Mouse (Mus musculus) midbrain, embryonic 14.5 days (tissue): Measurements from ENCODE around the gene Tenm3. TPM values are rescaled to one million over a fixed set of nuclear protein-coding genes. Genes with fewer than 3 reads are reported as not detected.
A peak's percentile ranks its signal among the peaks of the same experiment; 100 is the strongest.

Source experiments
- ATAC-seq: fragments of 200-750 bp; cut with Nextera tagmentation; 2 replicates; pipeline ENCODE4 v1.8.0; 2017; ENCODE audit warnings: moderate number of reproducible peaks, moderate library complexity; ENCODE audit not compliant: low FRiP score, low TSS enrichment
- DNase-seq: peaks from one replicate; pipeline ENCODE4 v3.0.0-alpha.2; 2015
- H3K27ac ChIP-seq: fragments of 300-500 bp; sonication (generic); replicated peaks from 2 replicates; pipeline ENCODE4 v1.5.1; 2014; ENCODE audit warnings: mild to moderate bottlenecking, low read depth, low read length, moderate library complexity
- H3K27me3 ChIP-seq: fragments of 300-500 bp; sonication (generic); 2 replicates; pipeline ENCODE4 v1.6.1; 2014; ENCODE audit warnings: low read length, control low read depth, mixed read lengths; ENCODE audit not compliant: control insufficient read depth, insufficient read depth
- H3K36me3 ChIP-seq: fragments of 300-500 bp; sonication (generic); 2 replicates; pipeline ENCODE4 v1.6.1; 2014; ENCODE audit warnings: low read length, control low read depth; ENCODE audit not compliant: control insufficient read depth, insufficient read depth
- H3K4me1 ChIP-seq: fragments of 300-500 bp; sonication (generic); 2 replicates; pipeline ENCODE4 v1.6.1; 2014; ENCODE audit warnings: mild to moderate bottlenecking, antibody characterized with exemption, low read length, control low read depth; ENCODE audit not compliant: control insufficient read depth, insufficient read depth
- H3K4me2 ChIP-seq: fragments of 300-500 bp; sonication (generic); 2 replicates; pipeline ENCODE4 v1.6.1; 2014; ENCODE audit warnings: mild to moderate bottlenecking, low read length, moderate library complexity
- H3K4me3 ChIP-seq: fragments of 300-500 bp; sonication (generic); replicated peaks from 2 replicates; pipeline ENCODE4 v1.5.1; 2014; ENCODE audit warnings: low read depth, low read length
- H3K9ac ChIP-seq: fragments of 300-500 bp; sonication (generic); replicated peaks from 2 replicates; pipeline ENCODE4 v1.6.1; 2014; ENCODE audit warnings: mild to moderate bottlenecking, low read length, moderate library complexity
- H3K9me3 ChIP-seq: fragments of 300-500 bp; sonication (generic); 2 replicates; pipeline ENCODE4 v1.6.1; 2016; ENCODE audit warnings: low read length, control low read depth, mixed read lengths; ENCODE audit not compliant: control insufficient read depth
- WGBS: fragments of 180-500 bp; shearing (Covaris S2); extraction: QIAGEN DNeasy Blood & Tissue Kit; methylation state at CpG from one replicate; pipeline ENCODE4 v1.1.7; 2014; 5-methylcytosine and 5-hydroxymethylcytosine counted together
- polyA plus RNA-seq: library from polyadenylated mRNA; unstranded; fragments of >200 nt; fragmentation: Nextera tagmentation; extraction: Ambion mirVana; gene quantifications from 2 replicates; pipeline ENCODE4 v1.2.1, GENCODE M21; 2014

Tenm3 gene
- 45.2 and 61.6 TPM in 2 replicates for polyA plus RNA-seq

DNA sequence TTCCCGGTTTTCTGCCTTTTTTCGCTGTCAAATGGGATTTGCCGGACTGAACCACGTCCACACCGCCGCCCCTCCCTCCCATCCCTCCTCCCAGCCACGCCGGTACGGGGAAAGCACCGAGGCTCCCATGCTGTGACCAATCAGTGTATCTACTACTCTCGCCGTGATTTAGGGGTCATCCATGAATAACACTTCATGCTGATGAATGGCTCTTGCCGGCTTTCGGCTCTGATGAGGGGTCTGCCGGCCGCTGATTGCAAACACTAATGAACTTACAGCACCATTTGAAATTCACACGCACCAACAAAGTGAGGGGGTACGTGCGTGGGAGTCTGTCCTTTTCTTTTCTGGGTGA is at the start of gene Tenm3:
TSS of gene Tenm3 (minus strand) at position 21 of the 355 bp plus-strand sequence.
- Histone ChIP-seq H3K9ac (peak within 1 kb of the TSS; percentile 77), H3K27me3 (peaks cover 22% of the 10 kb centered on the region; the same call in 1 of the 2 replicates), H3K4me3 (peak within 1 kb of the TSS; percentile 77), H3K27ac (peak within 1 kb of the TSS; percentile 92), H3K4me1 (peaks cover 20% of the 10 kb centered on the region), H3K9me3 (no peaks in the 10 kb centered on the region), H3K36me3 (no peaks in the 10 kb centered on the region), H3K4me2 (peak within 1 kb of the TSS; percentile 93)
- ATAC-seq: peak; percentile 69
- WGBS: under 1% methylated on average over 19 of the region's 19 CpGs
- no peak for DNase-seq

DNA sequence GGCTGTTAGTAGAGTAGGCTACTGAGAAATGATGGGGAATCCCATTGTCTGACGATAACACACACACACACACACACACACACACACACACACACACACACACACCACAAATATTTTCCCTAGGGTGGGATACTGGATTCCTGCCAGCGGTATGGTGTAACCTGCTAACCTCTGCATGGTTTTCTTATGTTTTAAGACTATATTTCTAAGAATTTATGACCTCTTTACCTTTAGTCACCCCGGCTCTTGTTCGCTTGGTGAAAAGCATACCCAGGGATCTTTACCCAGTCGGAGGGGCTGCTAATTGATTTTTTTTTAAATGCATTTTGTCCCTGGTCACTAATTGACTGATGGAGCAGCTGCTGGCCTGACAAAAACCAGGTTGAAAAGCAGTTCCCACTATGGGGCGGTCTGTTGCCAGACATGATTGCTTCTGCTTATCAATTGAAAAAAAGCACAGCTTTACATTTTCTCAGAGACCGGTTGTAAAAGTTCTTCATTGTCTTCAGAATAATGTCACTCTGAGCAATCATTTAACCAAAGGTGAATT is 46.5 kb upstream of the Tenm3 start:
- no peak overlapping the region for H3K27ac ChIP-seq
- H3K36me3 ChIP-seq: no peaks in the 10 kb centered on the region
- no peak for ATAC-seq
- H3K9ac ChIP-seq: no peak overlapping the region
- H3K4me3 ChIP-seq: no peak overlapping the region
- 60% methylated on average over 7 of the region's 7 CpGs for WGBS
- no peaks in the 10 kb centered on the region for H3K9me3 ChIP-seq
- peak; percentile 10 for DNase-seq
- no peaks in the 10 kb centered on the region for H3K4me1 ChIP-seq
- H3K27me3 ChIP-seq: no peaks in the 10 kb centered on the region
- H3K4me2 ChIP-seq: no peak overlapping the region

DNA sequence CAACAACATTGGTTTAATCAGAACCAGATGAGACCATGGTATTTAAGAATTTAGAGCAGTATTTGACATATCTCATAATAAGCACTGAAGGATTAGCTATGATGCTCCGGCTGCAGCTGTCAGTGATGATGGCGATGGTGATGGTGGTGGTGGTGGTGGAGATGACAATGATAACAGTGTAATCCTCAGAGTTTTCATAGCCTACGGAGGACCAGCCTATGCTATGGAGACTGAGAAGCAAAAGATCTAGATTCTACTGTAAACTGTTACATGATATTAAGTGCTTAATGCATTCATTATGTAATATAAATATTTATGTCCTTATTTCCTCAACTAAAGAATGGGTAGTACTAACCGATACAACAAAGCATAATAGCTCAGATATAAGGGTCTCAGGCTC is 40.5 kb upstream of the Tenm3 start:
- WGBS: 91% methylated on average over 4 of the region's 4 CpGs
- Histone ChIP-seq H3K27me3 (no peaks in the 10 kb centered on the region), H3K9ac (no peak overlapping the region), H3K4me3 (no peak overlapping the region), H3K27ac (no peak overlapping the region), H3K4me2 (no peak overlapping the region), H3K36me3 (no peaks in the 10 kb centered on the region), H3K9me3 (no peaks in the 10 kb centered on the region), H3K4me1 (no peaks in the 10 kb centered on the region)
- DNase-seq: no peak
- no peak for ATAC-seq

DNA sequence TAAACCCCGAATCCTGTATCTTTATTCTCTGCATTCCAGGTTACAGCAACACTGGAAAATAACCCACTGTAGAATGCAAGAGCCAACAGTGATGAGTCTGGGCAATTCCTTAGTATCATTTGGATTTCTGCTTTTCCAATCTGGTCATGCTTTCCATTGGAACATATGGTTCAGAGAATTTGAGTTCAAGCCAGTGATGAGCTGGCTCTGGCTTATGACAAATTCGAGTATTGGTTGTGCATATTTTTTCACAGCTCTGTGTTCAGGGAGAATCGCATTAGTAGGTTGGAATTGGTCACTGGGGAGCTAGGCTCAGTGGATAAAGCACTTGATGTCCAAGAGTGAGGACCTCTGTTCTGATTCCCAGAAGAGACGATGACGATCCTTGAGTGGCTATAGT is 36.8 kb upstream of the Tenm3 start:
- H3K4me2 ChIP-seq: no peak overlapping the region
- no peak overlapping the region for H3K4me3 ChIP-seq
- ATAC-seq: no peak
- WGBS: 90% methylated on average over 5 of the region's 5 CpGs
- H3K27ac ChIP-seq: no peak overlapping the region
- no peak overlapping the region for H3K9ac ChIP-seq
- DNase-seq: no peak
- no peaks in the 10 kb centered on the region for H3K4me1 ChIP-seq
- no peaks in the 10 kb centered on the region for H3K9me3 ChIP-seq
- no peaks in the 10 kb centered on the region for H3K27me3 ChIP-seq
- no peaks in the 10 kb centered on the region for H3K36me3 ChIP-seq

DNA sequence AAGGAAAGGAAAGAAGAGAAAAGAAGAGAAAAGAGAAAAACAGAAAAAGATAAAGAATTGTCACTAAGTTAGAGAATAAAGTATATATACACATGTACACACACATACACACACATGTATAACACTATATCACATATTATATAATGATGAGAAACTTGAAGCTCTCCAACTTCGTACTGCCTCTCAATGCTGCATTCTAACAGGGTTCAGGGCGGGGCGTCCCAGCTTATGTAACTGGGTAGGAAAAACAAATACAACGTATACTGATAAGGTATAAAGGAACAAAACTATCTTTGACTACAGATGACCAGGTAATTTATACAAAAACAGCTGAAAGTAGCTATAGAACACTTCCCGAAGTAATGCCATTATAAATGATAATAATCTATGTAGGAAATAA is 22.2 kb upstream of the Tenm3 start:
- ATAC-seq (no peak), DNase-seq (no peak)
- no peaks in the 10 kb centered on the region for H3K36me3 ChIP-seq
- no peak overlapping the region for H3K4me3 ChIP-seq
- no peak overlapping the region for H3K4me2 ChIP-seq
- WGBS: 98% methylated on average over 5 of the region's 5 CpGs
- no peaks in the 10 kb centered on the region for H3K4me1 ChIP-seq
- H3K27ac ChIP-seq: no peak overlapping the region
- H3K9me3 ChIP-seq: no peaks in the 10 kb centered on the region
- no peaks in the 10 kb centered on the region for H3K27me3 ChIP-seq
- H3K9ac ChIP-seq: no peak overlapping the region

DNA sequence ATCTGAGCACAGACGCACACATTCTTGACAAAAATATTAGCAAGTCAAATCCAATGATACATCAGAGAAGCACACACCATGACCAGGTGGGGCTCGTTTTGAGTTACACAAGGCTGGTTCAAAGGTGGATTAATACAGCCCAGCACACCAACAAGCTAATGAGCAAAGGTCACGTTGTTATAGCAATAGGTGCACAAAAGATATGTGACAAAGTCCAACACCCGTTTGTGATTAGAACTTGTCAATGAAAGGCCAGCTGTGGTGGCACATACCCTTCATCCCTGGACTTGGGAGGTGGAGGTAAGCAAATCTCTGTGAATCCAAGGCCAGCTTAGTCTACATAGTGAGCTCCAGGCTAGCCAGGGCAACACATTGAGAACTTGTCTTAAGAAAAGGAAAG is 21.7 kb upstream of the Tenm3 start:
- Histone ChIP-seq H3K4me1 (no peaks in the 10 kb centered on the region), H3K36me3 (no peaks in the 10 kb centered on the region), H3K27me3 (no peaks in the 10 kb centered on the region), H3K9ac (no peak overlapping the region), H3K9me3 (no peaks in the 10 kb centered on the region), H3K4me2 (no peak overlapping the region), H3K27ac (no peak overlapping the region), H3K4me3 (no peak overlapping the region)
- ATAC-seq (no peak), DNase-seq (no peak)
- 69% methylated on average over 4 of the region's 4 CpGs for WGBS

DNA sequence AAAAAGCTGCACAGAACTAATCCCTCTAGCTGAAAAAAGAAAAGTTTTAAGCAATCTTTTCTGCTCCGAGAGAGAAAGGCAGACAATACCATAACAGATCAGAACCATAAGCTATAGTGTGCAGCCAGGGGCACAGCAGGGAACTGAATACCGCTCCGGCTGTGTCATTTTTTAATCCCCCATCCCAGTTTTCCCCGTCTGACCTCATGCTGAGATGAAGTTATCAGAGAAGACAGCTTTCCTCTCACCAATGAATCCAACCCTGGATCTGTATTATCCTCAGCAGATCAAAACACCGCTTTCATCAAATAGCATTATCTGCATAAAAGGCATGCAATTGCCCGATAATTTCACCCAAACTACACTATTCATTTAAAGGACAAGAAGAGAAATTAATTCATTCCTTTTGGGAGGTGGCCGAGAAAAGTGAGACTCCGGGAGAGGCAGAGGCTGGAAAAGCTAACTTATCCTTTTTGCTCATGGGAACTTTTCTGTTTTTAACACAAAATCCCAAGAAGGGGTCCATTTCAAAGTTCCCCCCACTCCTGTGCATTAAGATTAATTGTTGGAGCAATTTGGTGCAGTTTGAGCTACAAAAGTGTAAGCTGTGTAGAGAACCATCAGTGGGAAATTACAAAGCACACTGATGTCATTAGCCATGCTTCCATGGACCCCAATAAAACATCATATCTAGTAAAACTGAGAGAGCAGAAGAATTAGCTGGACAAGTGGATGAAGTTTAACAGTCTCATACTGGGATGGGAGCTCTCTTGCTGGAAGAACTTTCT is 6.7 kb upstream of the Tenm3 start:
- Histone ChIP-seq H3K4me2 (peak overlapping the region; percentile 28), H3K27ac (no peak overlapping the region), H3K27me3 (peaks cover 12% of the 10 kb centered on the region; the same call in 1 of the 2 replicates), H3K4me1 (peaks cover 8% of the 10 kb centered on the region; the same call in 1 of the 2 replicates), H3K9me3 (no peaks in the 10 kb centered on the region), H3K36me3 (no peaks in the 10 kb centered on the region), H3K4me3 (no peak overlapping the region), H3K9ac (no peak overlapping the region)
- WGBS: 6% methylated on average over 8 of the region's 8 CpGs
- peak; percentile 81 for ATAC-seq
- peak; percentile 79 for DNase-seq

DNA sequence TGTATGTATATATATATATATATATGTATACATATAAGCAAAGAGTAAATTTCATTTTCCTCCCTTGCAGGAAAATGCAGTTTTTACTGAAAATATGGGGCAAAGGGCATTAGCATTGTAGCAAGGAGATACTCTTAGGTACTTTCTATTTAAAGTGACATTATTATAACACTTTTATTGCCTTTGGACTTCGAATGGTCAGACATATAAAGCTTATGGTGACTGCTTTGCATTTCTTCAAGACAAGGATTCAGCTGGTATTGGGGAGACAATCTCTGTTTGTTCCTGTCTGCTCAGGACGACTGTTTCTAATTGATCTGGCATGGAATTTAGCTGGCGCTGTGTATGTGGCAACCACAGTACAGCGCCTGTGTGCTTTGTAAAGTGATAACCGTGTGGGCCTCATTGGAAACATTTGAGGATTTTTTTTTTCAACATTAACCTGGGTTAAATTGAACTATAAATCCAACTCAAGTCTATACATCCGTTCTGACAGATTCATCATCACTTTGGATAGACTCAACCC is 5.4 kb upstream of the Tenm3 start:
- Histone ChIP-seq H3K27me3 (peaks cover 22% of the 10 kb centered on the region; the same call in 1 of the 2 replicates), H3K4me3 (no peak overlapping the region), H3K4me1 (peaks cover 17% of the 10 kb centered on the region)

More for the DNA sequence above, 5.4 kb upstream of the Tenm3 start:
- DNase-seq (peak; percentile 53), ATAC-seq (no peak)
- H3K36me3 ChIP-seq: no peaks in the 10 kb centered on the region
- no peak overlapping the region for H3K4me2 ChIP-seq
- no peak overlapping the region for H3K27ac ChIP-seq
- no peaks in the 10 kb centered on the region for H3K9me3 ChIP-seq
- WGBS: 12% methylated on average over 6 of the region's 6 CpGs
- H3K9ac ChIP-seq: no peak overlapping the region
